Comparison of ENCODE assay signal across 24 mouse cellular contexts in the genomic region with DNA sequence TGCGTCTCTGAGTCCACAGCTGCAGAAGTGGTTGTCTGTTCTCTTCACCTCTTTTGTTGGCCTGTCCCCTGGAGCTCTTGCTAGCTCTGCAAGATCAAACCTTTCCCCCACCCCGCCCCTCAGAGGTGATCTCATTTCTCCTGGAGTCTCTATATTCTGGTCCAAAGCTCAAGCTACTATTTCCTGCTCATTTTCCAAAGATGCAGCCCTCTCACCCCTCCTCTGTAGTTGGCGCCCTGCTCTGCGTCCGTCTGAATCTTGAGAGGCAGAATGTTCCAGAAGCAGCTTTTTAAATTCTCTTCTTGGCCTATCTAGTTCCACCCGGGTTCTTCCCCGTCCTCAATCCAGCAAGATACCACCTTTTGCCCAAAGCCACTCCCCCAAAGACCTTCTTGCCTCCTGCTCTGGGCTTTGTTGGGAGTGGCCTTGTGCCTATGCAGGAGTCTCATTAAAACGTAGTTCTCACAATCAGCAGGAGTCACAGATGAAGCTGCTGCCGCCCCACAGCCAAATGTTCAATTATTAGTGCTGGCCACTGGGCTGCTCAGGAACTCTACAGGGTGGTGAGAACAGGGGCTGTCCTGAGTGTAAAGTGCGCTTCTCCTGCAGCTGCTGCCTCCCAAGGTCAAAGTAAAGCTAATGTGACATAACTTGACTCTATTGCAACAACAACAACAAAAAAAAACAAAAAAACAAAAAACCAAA. TPM values are rescaled to one million over a fixed set of nuclear protein-coding genes. Genes with fewer than 3 reads are reported as not detected.
DNase-seq lines count a peak whose midpoint lies in the region; ATAC-seq lines count a peak whose summit lies in the region.
"Had no signal": no experiment of that assay in that cellular context is flagged by ENCODE, and none has a peak within 500 bp of the region (broad histone marks: within the 10 kb centered on the region; RNA-seq: fewer than 3 reads in every experiment).

No protein-coding gene starts in this region.

- DNase-seq in kidney, adult 11 months, result peak; percentile 70
- DNase-seq in kidney, adult 9 months, result peak; percentile 84
- peak; percentile 58 for DNase-seq in kidney, postnatal 10 days
- DNase-seq in kidney, postnatal 4 days, result peak; percentile 22 to 52
- no peak for DNase-seq in layer of hippocampus, postnatal 14 days (ENCODE audit: low spot score in 2 of 2)
- DNase-seq: adrenal gland, adult 2 months; adrenal gland, postnatal 25 days; cerebellum, adult 2 months; cerebellum, postnatal 10 days; gastrocnemius, adult 2 months; gastrocnemius, postnatal 36 days; heart, adult 11 months; heart, postnatal 10 days; heart, postnatal 4 days had no signal

- H3K27me3 ChIP-seq in kidney, embryonic 14.5 days (ENCODE audit: control insufficient read depth, insufficient read depth, low read length), result no peaks in the 10 kb centered on the region
- H3K27me3 ChIP-seq: hindbrain, embryonic 12.5 days had no signal

- WGBS in kidney, embryonic 14.5 days, result 55% methylated on average over 10 of the region's 10 CpGs

- no peak overlapping the region for H3K4me2 ChIP-seq in kidney, embryonic 14.5 days (replicated peaks; ENCODE audit: low read depth, low read length)
- H3K4me2 ChIP-seq: hindbrain, embryonic 12.5 days had no signal

- H3K36me3 ChIP-seq in kidney, embryonic 14.5 days (ENCODE audit: control insufficient read depth, insufficient read depth, low read length), result no peaks in the 10 kb centered on the region
- H3K36me3 ChIP-seq: embryonic facial prominence, embryonic 10.5 days; forebrain, embryonic 10.5 days; heart, embryonic 10.5 days; hindbrain, embryonic 12.5 days had no signal

- H3K4me1 ChIP-seq in kidney, embryonic 14.5 days (ENCODE audit: control insufficient read depth, insufficient read depth, low read length), result no peaks in the 10 kb centered on the region
- H3K4me1 ChIP-seq: hindbrain, embryonic 12.5 days had no signal

- no peak overlapping the region for H3K27ac ChIP-seq in kidney, embryonic 14.5 days (ENCODE audit: low read depth, low read length)
- H3K27ac ChIP-seq: embryonic facial prominence, embryonic 10.5 days; forebrain, embryonic 10.5 days; gastrocnemius, adult 2 months; heart, embryonic 10.5 days; hindbrain, embryonic 12.5 days had no signal

- no peak for ATAC-seq in kidney, embryonic 14.5 days (ENCODE audit: low FRiP score, low TSS enrichment)
- no peak for ATAC-seq in monocyte, adult 5-6 weeks (replicated peaks; ENCODE audit: insufficient number of reproducible peaks, low FRiP score, low TSS enrichment, poor library complexity, severe bottlenecking)
- no peak for ATAC-seq in erythroid progenitor cell, adult 5-6 weeks (replicated peaks; ENCODE audit: low FRiP score, poor library complexity, severe bottlenecking)
- ATAC-seq: forebrain, embryonic 14.5 days had no signal

- H3K4me3 ChIP-seq in kidney, embryonic 14.5 days (ENCODE audit: low read length), result no peak overlapping the region
- H3K4me3 ChIP-seq: embryonic facial prominence, embryonic 10.5 days; forebrain, embryonic 10.5 days; gastrocnemius, adult 2 months; heart, embryonic 10.5 days; hindbrain, embryonic 12.5 days had no signal

- no peak overlapping the region for H3K9ac ChIP-seq in kidney, embryonic 14.5 days (ENCODE audit: low read depth, low read length)
- H3K9ac ChIP-seq: hindbrain, embryonic 12.5 days had no signal

- no peaks in the 10 kb centered on the region for H3K9me3 ChIP-seq in kidney, embryonic 14.5 days (ENCODE audit: control insufficient read depth, low read length)
- H3K9me3 ChIP-seq: embryonic facial prominence, embryonic 10.5 days; forebrain, embryonic 10.5 days; heart, embryonic 10.5 days; hindbrain, embryonic 12.5 days had no signal

RNA-seq across cellular contexts. Expression of a gene that starts 6.6 kb away (rescaled TPM):
- 0.15 TPM in 1 of 2 replicates, not detected in the other for polyA plus RNA-seq in kidney, embryonic 14.5 days (2014; fragmentation: Nextera tagmentation; extraction: Ambion mirVana)
- total RNA-seq in layer of hippocampus, postnatal 14 days (2021), result under 1 TPM in 1 of 2 experiments, not detected in 1; 0.29 TPM
- total RNA-seq in monocyte, adult 5-6 weeks (2017), result not detected in 3 replicates
- total RNA-seq in erythroid progenitor cell, adult 5-6 weeks (2015; ENCODE audit: low replicate concordance), result not detected in 2 replicates
- total RNA-seq in erythroid progenitor cell, adult 5-6 weeks (2017; ENCODE audit: low replicate concordance), result not detected in 2 replicates
- total RNA-seq: gastrocnemius, adult 2 months; gastrocnemius, postnatal 36 days; heart, postnatal 10 days; MEL had no signal
- polyA plus RNA-seq: forebrain, embryonic 14.5 days had no signal

RNA-seq across cellular contexts. Expression of a gene that starts 25.9 kb away (rescaled TPM):
- 29.5 and 29.7 TPM in 2 replicates for polyA plus RNA-seq in kidney, embryonic 14.5 days (2014; fragmentation: Nextera tagmentation; extraction: Ambion mirVana)
- 10 to 100 TPM; 17.7 to 18.4 TPM for total RNA-seq in layer of hippocampus, postnatal 14 days (2021)
- total RNA-seq in monocyte, adult 5-6 weeks (2017), result 6.5 to 14.6 TPM (median 7.1 TPM) in 3 replicates
- 10.5 and 18.0 TPM in 2 replicates for total RNA-seq in erythroid progenitor cell, adult 5-6 weeks (2015; ENCODE audit: low replicate concordance)
- 2.4 TPM in 1 of 2 replicates, not detected in the other for total RNA-seq in erythroid progenitor cell, adult 5-6 weeks (2017; ENCODE audit: low replicate concordance)

RNA-seq across cellular contexts. Expression of a gene that starts 55.4 kb away (rescaled TPM):
- polyA plus RNA-seq in kidney, embryonic 14.5 days (2014; fragmentation: Nextera tagmentation; extraction: Ambion mirVana), result 0.69 and 1.8 TPM in 2 replicates
- total RNA-seq in layer of hippocampus, postnatal 14 days (2021), result under 1 TPM; 0.18 to 0.43 TPM
- 0.10 TPM in 1 of 3 replicates, not detected in the others for total RNA-seq in monocyte, adult 5-6 weeks (2017)
- total RNA-seq in erythroid progenitor cell, adult 5-6 weeks (2015; ENCODE audit: low replicate concordance), result not detected in 2 replicates
- total RNA-seq in erythroid progenitor cell, adult 5-6 weeks (2017; ENCODE audit: low replicate concordance), result not detected in 2 replicates
- total RNA-seq: MEL had no signal
- polyA plus RNA-seq: C2C12 had no signal

Comparison
In these comparisons a context has a peak if more than half of its experiments do, and no peak if none do; other contexts are left out.
1. DNase-seq: peak in kidney, adult 11 months (single experiment), kidney, adult 9 months (single experiment), kidney, postnatal 10 days (single experiment) and kidney, postnatal 4 days (2 of 2); none in layer of hippocampus, postnatal 14 days (0 of 2).